Mouse (Mus musculus): Measurements from ENCODE around the gene Them5.

DNA sequence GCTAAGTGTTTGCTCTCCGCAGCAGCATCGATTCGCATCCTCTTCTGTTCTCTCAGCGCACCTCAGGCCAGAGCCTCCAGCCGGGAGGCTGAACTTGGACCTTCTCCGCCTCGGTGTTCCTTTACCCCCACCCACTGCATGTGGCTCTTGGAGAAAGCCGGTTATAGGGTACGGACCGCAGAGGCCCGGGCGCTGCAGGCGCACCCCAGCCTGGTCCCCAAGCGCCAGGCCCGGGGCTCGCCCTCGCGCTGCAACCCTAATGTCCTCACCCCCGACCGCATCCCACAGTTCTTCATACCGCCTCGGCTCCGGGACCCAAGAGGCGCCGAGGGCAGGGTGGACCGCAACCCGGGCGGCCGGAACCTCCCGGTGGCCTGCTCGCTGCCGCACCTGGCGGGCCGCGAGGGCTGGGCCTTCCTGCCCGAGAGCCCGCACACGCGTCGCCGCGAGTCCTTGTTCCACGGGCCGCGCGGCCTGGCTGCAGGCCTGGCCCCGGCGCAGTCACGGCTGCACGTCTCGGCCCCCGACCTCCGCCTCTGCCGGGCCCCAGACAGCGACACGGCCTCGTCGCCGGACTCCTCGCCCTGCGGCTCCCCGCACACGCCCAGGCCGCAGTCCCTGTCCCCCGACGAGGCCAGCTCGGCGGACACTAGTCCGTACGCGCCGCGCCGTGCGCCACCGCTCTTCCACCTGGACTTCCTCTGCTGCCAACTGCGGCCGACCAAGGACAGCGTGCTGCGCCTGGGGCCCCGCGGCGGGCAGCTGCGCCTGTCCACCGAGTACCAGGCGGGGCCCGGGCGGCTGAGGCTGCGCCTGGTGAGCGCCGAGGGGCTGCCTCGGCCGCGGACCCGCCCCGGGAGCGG lies 21.6 kb downstream of the Them5 start:
- TF ChIP-seq POLR2A (IDR thresholded peaks at IDR 0.05; ENCODE audit: extremely low read depth, insufficient read depth, low read length) (no peak), CTCF (IDR thresholded peaks at IDR 0.05; ENCODE audit: extremely low read depth, insufficient read depth, low read length) (no peak)

All from cortical plate, adult 2 months (tissue).